Mouse (Mus musculus): Measurements from ENCODE around the gene Taar8c.

DNA sequence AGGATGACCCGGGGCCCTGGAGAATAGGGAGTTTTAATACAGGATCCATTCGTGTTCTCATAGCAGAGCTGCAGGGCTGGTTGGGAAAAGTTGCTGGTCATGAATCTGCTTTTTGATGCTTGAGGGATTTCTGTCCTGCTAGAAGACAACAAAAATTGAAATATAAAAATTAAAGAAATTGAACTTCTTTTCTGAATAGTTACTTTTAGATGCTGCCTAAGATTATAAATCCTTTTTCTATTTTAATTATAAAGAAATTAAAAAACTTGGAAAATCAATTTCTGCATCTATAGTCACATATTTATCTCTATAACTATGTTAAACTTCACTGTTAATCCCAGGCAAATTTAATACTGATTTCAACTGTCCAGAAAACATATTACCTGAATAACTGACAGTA, 9.5 kb downstream of the Taar8c start, which contains the start of gene Taar8b:
- TF ChIP-seq POLR2A (IDR thresholded peaks at IDR 0.05; ENCODE audit: control insufficient read depth, extremely low read depth, insufficient read depth, low read length, poor library complexity), result no peak
- no peak for TF ChIP-seq CTCF (IDR thresholded peaks at IDR 0.05; ENCODE audit: borderline replicate concordance, control insufficient read depth, extremely low read depth, insufficient read depth, low read length, poor library complexity)
